Mouse (Mus musculus) ES-E14 (cell line): ENCODE measurements around the gene Prkch. TPM values are rescaled to one million over a fixed set of nuclear protein-coding genes. Genes with fewer than 3 reads are reported as not detected.

Source experiments
- DNase-seq: peaks from one replicate; pipeline ENCODE4 v3.0.0-alpha.2; 2013; ENCODE audit warnings: low read depth, low spot score
- H3K27ac ChIP-seq: 2 replicates; pipeline ENCODE4 v1.5.1; 2012; ENCODE audit warnings: low read depth, mild to moderate bottlenecking, low read length, moderate library complexity, mixed read lengths; ENCODE audit not compliant: poor library complexity, insufficient read depth, severe bottlenecking
- H3K36me3 ChIP-seq: 2 replicates; pipeline ENCODE4 v1.6.1; 2012; ENCODE audit warnings: mild to moderate bottlenecking, low read length, moderate library complexity, mixed read lengths; ENCODE audit not compliant: control insufficient read depth, poor library complexity, insufficient read depth, severe bottlenecking
- H3K4me1 ChIP-seq, 2 experiments: fragments of 150-350 bp in 1 of 2; sonication (generic) in 1 of 2; 2 replicates each; pipeline ENCODE4 v1.6.1; 2012; ENCODE audit warnings: low read length in 2 of 2, mild to moderate bottlenecking in 1 of 2, mixed read lengths in 1 of 2; ENCODE audit not compliant: control insufficient read depth in 2 of 2, insufficient read depth in 2 of 2, poor library complexity in 1 of 2
- H3K4me3 ChIP-seq, 2 experiments: fragments of 150-350 bp in 1 of 2; sonication (generic) in 1 of 2; 2 replicates each; pipeline ENCODE4 v1.5.1; 2012; ENCODE audit warnings: low read length in 2 of 2, low read depth in 1 of 2, mild to moderate bottlenecking in 1 of 2, mixed read lengths in 1 of 2; ENCODE audit not compliant: insufficient read depth in 1 of 2, poor library complexity in 1 of 2, severe bottlenecking in 1 of 2
- H3K9ac ChIP-seq: 2 replicates; pipeline ENCODE4 v1.6.1; 2012; ENCODE audit warnings: low read depth, mild to moderate bottlenecking, low read length, mixed read lengths; ENCODE audit not compliant: poor library complexity, insufficient read depth, severe bottlenecking
- H3K9me3 ChIP-seq: fragments of 150-350 bp; sonication (generic); 2 replicates; pipeline ENCODE4 v1.6.1; 2012; ENCODE audit warnings: low read depth, mild to moderate bottlenecking, low read length; ENCODE audit not compliant: control insufficient read depth, insufficient read depth
- CHD2 ChIP-seq: IDR thresholded peaks from 2 replicates; pipeline ENCODE4 v1.6.1; 2014; ENCODE audit warnings: mild to moderate bottlenecking, low read depth, low read length, inconsistent platforms
- HCFC1 ChIP-seq: IDR thresholded peaks from 2 replicates; pipeline ENCODE4 v1.6.1; 2012; ENCODE audit warnings: low read length, inconsistent platforms, borderline replicate concordance; ENCODE audit not compliant: insufficient read depth
- MAFK ChIP-seq: IDR thresholded peaks from 2 replicates; pipeline ENCODE4 v1.6.1; 2014; ENCODE audit warnings: mild to moderate bottlenecking, low read depth, low read length, inconsistent platforms; ENCODE audit not compliant: insufficient read depth
- ZC3H11A ChIP-seq: IDR thresholded peaks from 2 replicates; pipeline ENCODE4 v1.6.1; 2012; ENCODE audit warnings: low read depth, mild to moderate bottlenecking, inconsistent platforms, low read length, borderline replicate concordance
- ZNF384 ChIP-seq: IDR thresholded peaks from 2 replicates; pipeline ENCODE4 v1.6.1; 2012; ENCODE audit warnings: low read depth, low read length, inconsistent platforms
- in situ Hi-C, 2 experiments: fragments of 600-800 bp; cut with MboI; formaldehyde crosslinking; loops; one replicate each; pipeline ENCODE4 v1.15.1; 2025; ENCODE audit warnings: low sequenced_read_pairs in 2 of 2, inconsistent platforms in 1 of 2; ENCODE audit not compliant: unreplicated experiment in 2 of 2
- total RNA-seq: library from RNA; depleted of rRNA; stranded (reverse); fragments of 300-350 nt; gene quantifications from 2 replicates; pipeline ENCODE4 v1.2.3, GENCODE M21; 2012

The Prkch gene
- total RNA-seq, 1 experiment = 2.8 TPM

DNA sequence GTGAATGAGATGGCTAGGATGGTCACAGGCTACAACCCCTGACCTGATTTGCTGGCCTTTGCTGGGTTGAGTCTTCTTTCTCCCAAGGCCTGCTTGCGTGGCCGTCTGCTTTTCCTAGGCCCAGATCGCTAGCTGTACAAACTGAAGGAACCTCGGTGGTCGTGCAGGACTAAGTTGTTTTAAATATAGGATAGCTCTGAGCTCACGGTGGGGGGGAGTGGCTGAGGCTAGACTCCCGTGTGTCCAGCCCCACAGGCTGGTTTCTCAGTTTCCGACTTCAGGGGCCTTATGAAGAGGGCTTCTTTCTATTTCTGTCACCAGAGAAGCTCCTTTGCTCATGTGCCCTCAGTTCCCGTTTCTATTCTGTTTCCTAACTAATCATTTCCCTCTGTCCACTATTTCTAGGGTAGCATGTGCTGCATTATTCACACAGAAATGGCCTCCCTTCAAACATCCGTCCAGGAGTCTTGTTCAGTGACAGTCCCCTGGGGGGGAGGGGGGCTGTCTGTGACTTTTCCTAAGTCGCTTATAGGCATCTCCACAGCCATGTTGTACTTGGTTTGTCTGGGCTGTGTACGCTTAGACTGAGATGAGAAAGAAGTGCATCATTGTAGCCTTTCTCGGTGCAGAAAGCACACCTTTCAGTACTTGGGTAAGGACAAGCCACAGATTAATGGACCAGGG is 22.9 kb downstream of the Prkch start:
- Histone ChIP-seq H3K36me3 (no peaks in the 10 kb centered on the region), H3K4me3 (no peak overlapping the region), H3K4me1 (peaks cover 0 to 4% of the 10 kb centered on the region in 2 experiments; a peak in 1 of 4 replicates), H3K9ac (no peak overlapping the region), H3K27ac (no peak overlapping the region), H3K9me3 (no peaks in the 10 kb centered on the region)
- no peak for TF ChIP-seq HCFC1
- TF ChIP-seq CHD2 = no peak
- no peak for TF ChIP-seq MAFK
- TF ChIP-seq ZC3H11A = no peak
- no peak for TF ChIP-seq ZNF384
- in situ Hi-C loops = no loop called here
- DNase-seq = no peak

GRCm38 (mm10) chr12:73608065-73608397 is 23.4 kb downstream of the Prkch start:
- no peak overlapping the region for H3K9ac ChIP-seq
- no peak overlapping the region for H3K4me3 ChIP-seq
- TF ChIP-seq CHD2 = no peak
- no peak for TF ChIP-seq ZNF384
- no peaks in the 10 kb centered on the region for H3K9me3 ChIP-seq
- H3K4me1 ChIP-seq = peaks cover 0 to 4% of the 10 kb centered on the region in 2 experiments; a peak in 1 of 4 replicates
- DNase-seq = no peak
- in situ Hi-C loops = no loop called here
- no peak overlapping the region for H3K27ac ChIP-seq
- no peaks in the 10 kb centered on the region for H3K36me3 ChIP-seq

DNA sequence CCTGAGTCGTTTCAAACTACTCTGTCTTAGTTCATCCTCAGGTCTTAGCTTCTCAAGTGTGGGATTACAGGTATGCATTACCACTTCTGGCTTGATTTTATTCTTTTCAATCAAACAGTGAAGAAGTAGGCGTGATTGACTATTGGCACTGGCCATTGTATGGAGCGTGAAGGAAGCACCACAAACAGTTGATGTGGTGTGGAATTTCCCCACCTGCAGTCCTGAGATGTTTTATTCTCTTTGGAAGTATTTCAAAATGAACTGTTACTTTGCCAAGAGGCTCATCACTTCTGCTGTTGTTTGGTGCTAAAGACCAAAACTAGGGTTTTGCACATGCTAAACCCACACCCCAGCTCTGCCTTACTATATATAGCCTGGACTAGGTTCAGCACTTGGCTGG is 24.7 kb downstream of the Prkch start:
- DNase-seq = no peak
- no peaks in the 10 kb centered on the region for H3K36me3 ChIP-seq
- no peak overlapping the region for H3K27ac ChIP-seq
- no peak overlapping the region for H3K9ac ChIP-seq
- in situ Hi-C loops = no loop called here
- H3K4me1 ChIP-seq = peaks cover 0 to 4% of the 10 kb centered on the region in 2 experiments; a peak in 1 of 4 replicates
- H3K9me3 ChIP-seq = no peaks in the 10 kb centered on the region
- no peak overlapping the region for H3K4me3 ChIP-seq
- no peak for TF ChIP-seq ZC3H11A
- TF ChIP-seq ZNF384 = no peak
- TF ChIP-seq MAFK = no peak
- TF ChIP-seq CHD2 = no peak
- no peak for TF ChIP-seq HCFC1

GRCm38 (mm10) chr12:73609676-73610545 is 25.3 kb downstream of the Prkch start:
- no peak overlapping the region for H3K27ac ChIP-seq
- DNase-seq = no peak
- in situ Hi-C loops = no loop called here

More at GRCm38 (mm10) chr12:73609676-73610545, 25.3 kb downstream of the Prkch start:
- TF ChIP-seq MAFK (no peak), ZC3H11A (no peak)
- no peaks in the 10 kb centered on the region for H3K9me3 ChIP-seq
- H3K4me3 ChIP-seq = no peak overlapping the region
- H3K9ac ChIP-seq = no peak overlapping the region
- peaks cover 0 to 4% of the 10 kb centered on the region in 2 experiments; a peak in 1 of 4 replicates for H3K4me1 ChIP-seq
- no peaks in the 10 kb centered on the region for H3K36me3 ChIP-seq
